Mouse (Mus musculus): Measurements from ENCODE around the gene Tas2r135.

Tas2r135 gene

GRCm38 (mm10) chr6:42434446-42434845 lies 29.2 kb downstream of the Tas2r135 start, which contains the start of gene Tas2r126:
Gene Tas2r126 (plus strand): TSS chr6:42434535.
- no peak for DNase-seq (ENCODE audit: low spot score)

GRCm38 (mm10) chr6:42435490-42435889 lies 30.3 kb downstream of the Tas2r135 start:
- DNase-seq (ENCODE audit: low spot score): no peak

- no peak for DNase-seq (ENCODE audit: low spot score)
These were observed 36.2 kb downstream of the Tas2r135 start for GRCm38 (mm10) chr6:42441395-42441794.

GRCm38 (mm10) chr6:42444491-42444890 lies 39.3 kb downstream of the Tas2r135 start:
- no peak for DNase-seq (ENCODE audit: low spot score)

- DNase-seq (ENCODE audit: low spot score): no peak
These were observed 42.1 kb downstream of the Tas2r135 start for GRCm38 (mm10) chr6:42447381-42447780.

Data from urinary bladder, postnatal 10 days (tissue).